Mouse (Mus musculus): ENCODE results near the gene Anxa2.

Anxa2 gene

GRCm38 (mm10) chr9:69458982-69459381 is 5.6 kb downstream of the Anxa2 start:
- no peak for DNase-seq (ENCODE audit: low read depth)

GRCm38 (mm10) chr9:69459876-69460275 is 6.5 kb downstream of the Anxa2 start:
- no peak for DNase-seq (ENCODE audit: low read depth)

- no peak for DNase-seq (ENCODE audit: low read depth)
Observed at GRCm38 (mm10) chr9:69463046-69463445, 9.6 kb downstream of the Anxa2 start.

- no peak for DNase-seq (ENCODE audit: low read depth)
Observed at GRCm38 (mm10) chr9:69464109-69464756, 10.8 kb downstream of the Anxa2 start.

- no peak for DNase-seq (ENCODE audit: low read depth)
Observed at GRCm38 (mm10) chr9:69466098-69466497, 12.7 kb downstream of the Anxa2 start.

GRCm38 (mm10) chr9:69467310-69467939 is 14.0 kb downstream of the Anxa2 start:
- no peak for DNase-seq (ENCODE audit: low read depth)

GRCm38 (mm10) chr9:69468991-69469390 is 15.6 kb downstream of the Anxa2 start:
- no peak for DNase-seq (ENCODE audit: low read depth)

GRCm38 (mm10) chr9:69470362-69470761 is 16.9 kb downstream of the Anxa2 start:
- DNase-seq (ENCODE audit: low read depth): no peak

- no peak for DNase-seq (ENCODE audit: low read depth)
Observed at GRCm38 (mm10) chr9:69470921-69471320, 17.5 kb downstream of the Anxa2 start.

GRCm38 (mm10) chr9:69472724-69473123 is 19.3 kb downstream of the Anxa2 start:
- no peak for DNase-seq (ENCODE audit: low read depth)

GRCm38 (mm10) chr9:69475873-69476272 is 22.5 kb downstream of the Anxa2 start:
- no peak for DNase-seq (ENCODE audit: low read depth)

- DNase-seq (ENCODE audit: low read depth): no peak
Observed at GRCm38 (mm10) chr9:69477195-69477823, 23.9 kb downstream of the Anxa2 start.

- DNase-seq (ENCODE audit: low read depth): no peak
Observed at GRCm38 (mm10) chr9:69477824-69478222, 24.4 kb downstream of the Anxa2 start.

GRCm38 (mm10) chr9:69480344-69480743 is 26.9 kb downstream of the Anxa2 start:
- DNase-seq (ENCODE audit: low read depth): peak; percentile 86

GRCm38 (mm10) chr9:69483811-69484210 is 30.4 kb downstream of the Anxa2 start:
- DNase-seq (ENCODE audit: low read depth): no peak

GRCm38 (mm10) chr9:69486140-69486539 is 32.7 kb downstream of the Anxa2 start:
- no peak for DNase-seq (ENCODE audit: low read depth)

- no peak for DNase-seq (ENCODE audit: low read depth)
Observed at GRCm38 (mm10) chr9:69488510-69488909, 35.1 kb downstream of the Anxa2 start.

GRCm38 (mm10) chr9:69488972-69489371 is 35.6 kb downstream of the Anxa2 start:
- no peak for DNase-seq (ENCODE audit: low read depth)

GRCm38 (mm10) chr9:69492809-69493208 is 39.4 kb downstream of the Anxa2 start:
- no peak for DNase-seq (ENCODE audit: low read depth)

GRCm38 (mm10) chr9:69502504-69502903 is 49.1 kb downstream of the Anxa2 start:
- DNase-seq (ENCODE audit: low read depth): peak; percentile 72

- peak; percentile 72 for DNase-seq (ENCODE audit: low read depth)
Observed at GRCm38 (mm10) chr9:69505611-69506010, 52.2 kb downstream of the Anxa2 start.

- DNase-seq (ENCODE audit: low read depth): no peak
Observed at GRCm38 (mm10) chr9:69507206-69507605, 53.8 kb downstream of the Anxa2 start.

GRCm38 (mm10) chr9:69508016-69508415 is 54.6 kb downstream of the Anxa2 start:
- no peak for DNase-seq (ENCODE audit: low read depth)

Measured in naive thymus-derived CD4-positive, alpha-beta T cell, adult 2 months (primary cell).